Mouse (Mus musculus): ENCODE measurements around the gene Olfr1133. TPM values are rescaled to one million over a fixed set of nuclear protein-coding genes. Genes with fewer than 3 reads are reported as not detected.
"Not testable (repeated sequence)": the region's sequence is repeated elsewhere in the genome, so short reads cannot be mapped to it uniquely, and the experiment has no call there.

The Olfr1133 gene
- not detected for total RNA-seq (2021)
- long read RNA-seq, experiment 1 = 0 reads
- long read RNA-seq, experiment 2 = 0 reads

DNA sequence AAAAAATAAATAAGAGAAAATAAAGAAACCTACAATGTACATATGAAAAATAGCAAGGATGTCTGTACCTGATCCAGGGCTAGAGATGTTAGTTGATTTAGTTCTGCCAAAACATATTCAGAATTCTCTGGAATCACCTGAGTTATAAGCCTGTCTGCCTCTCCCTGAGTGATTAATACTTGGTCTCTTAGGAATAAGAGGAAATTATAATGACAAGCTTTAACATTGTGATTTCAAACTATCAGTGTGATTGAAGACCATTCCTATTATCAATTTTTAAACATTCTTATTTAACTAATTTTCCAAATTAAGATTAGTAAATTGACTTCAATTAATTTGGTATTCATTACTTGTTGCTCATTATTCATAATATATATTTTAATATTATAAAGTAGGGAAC is at the start of gene Olfr1133:
Gene Olfr1133 (minus strand): TSS at position 101 of the 400 bp plus-strand sequence.
- no peak for DNase-seq (ENCODE audit: low spot score in 2 of 2)

DNA sequence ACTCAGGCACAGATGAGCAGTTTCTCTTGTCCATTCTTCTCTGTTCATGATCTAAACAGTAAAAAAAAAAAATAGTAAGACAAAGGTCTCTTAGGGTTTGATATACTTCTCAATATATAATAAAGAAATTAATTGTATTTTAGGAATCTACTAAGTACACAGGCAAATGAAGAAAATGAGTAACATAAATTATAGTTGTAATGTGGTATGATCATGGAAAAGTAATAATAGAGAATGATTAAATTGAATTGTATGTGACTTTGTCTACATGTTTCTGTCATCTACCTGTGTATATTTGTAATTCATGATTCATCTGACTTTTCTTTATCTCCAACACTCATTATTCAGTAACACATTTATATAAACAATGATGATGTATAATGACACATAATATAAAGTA is 46.7 kb upstream of the Olfr1133 start, which contains the start of gene Olfr1136:
Gene Olfr1136 (minus strand): TSS at position 101 of the 400 bp plus-strand sequence.
- DNase-seq (ENCODE audit: low spot score in 2 of 2) = no peak

DNA sequence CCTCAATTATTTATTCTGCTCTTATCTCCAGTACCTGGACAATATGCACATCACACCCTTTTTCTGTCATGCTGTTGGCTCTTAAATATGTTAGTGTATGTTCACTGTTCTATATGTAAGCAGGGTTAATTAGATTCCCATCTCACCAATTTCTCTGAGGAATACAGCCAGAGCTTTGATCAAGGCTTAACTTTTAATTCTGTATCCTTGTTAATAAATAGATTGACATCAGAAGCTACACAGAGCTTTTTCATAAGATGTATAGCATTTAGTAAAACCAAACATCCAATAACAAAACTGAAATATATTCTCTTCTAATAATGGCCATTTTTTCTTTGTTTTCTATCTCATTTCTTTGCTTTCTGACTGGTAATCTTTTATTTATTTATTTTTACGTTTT is 26.4 kb upstream of the Olfr1133 start, which contains the start of gene Olfr1135:
Gene Olfr1135 (minus strand): TSS at position 101 of the 400 bp plus-strand sequence.
- DNase-seq (ENCODE audit: low spot score in 2 of 2) = no peak

- DNase-seq (ENCODE audit: low spot score in 2 of 2) = no peak
Measured at GRCm38 (mm10) chr2:87658360-87658759, 11.2 kb upstream of the Olfr1133 start, which contains the start of gene Olfr1134. Gene Olfr1134 (minus strand): TSS chr2:87658460.

DNA sequence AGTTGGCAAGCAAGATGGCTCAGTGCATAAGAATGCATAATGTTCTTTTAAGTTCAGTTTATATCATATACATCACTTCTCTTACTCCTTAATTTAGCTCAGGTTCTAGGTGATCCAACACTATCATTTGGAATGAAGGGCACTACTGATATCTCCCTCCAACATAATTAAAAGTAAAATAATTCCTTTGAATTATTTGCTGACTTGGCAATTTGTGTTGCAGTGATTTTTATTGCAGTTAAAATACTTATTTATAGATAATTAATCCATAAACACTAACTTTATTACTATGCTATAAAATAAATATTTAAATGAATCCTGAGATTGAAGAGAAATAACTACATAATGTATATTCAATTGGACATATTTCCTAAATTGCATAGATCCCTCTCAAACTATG is 4.7 kb downstream of the Olfr1133 start:
- no peak for DNase-seq (ENCODE audit: low spot score in 2 of 2)

DNA sequence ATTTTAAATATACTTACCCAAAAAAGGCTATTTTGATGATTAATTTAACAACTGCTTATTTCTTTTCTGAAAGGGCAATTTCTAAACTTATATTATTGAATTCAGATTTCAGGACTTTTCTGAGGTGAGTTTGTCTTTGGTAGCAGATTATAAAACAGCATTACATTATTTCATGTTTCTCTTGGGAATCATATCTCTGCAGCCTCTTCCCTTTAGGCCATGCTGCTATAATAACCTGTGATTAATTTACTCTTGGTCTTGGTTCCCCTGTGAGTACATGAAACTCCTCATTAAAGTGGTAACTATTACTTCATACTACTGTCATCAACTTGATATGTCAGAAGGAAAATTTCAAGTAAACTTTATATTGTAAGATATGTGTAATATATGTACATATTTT is 9.7 kb downstream of the Olfr1133 start, which contains the start of gene Olfr1132:
Gene Olfr1132 (minus strand): TSS at position 101 of the 400 bp plus-strand sequence.
- no peak for DNase-seq (ENCODE audit: low spot score in 2 of 2)

- DNase-seq (ENCODE audit: low spot score in 2 of 2) = no peak
Measured at GRCm38 (mm10) chr2:87626804-87627203, 20.4 kb downstream of the Olfr1133 start, which contains the start of gene Olfr1131. Gene Olfr1131 (plus strand): TSS chr2:87627104.

DNA sequence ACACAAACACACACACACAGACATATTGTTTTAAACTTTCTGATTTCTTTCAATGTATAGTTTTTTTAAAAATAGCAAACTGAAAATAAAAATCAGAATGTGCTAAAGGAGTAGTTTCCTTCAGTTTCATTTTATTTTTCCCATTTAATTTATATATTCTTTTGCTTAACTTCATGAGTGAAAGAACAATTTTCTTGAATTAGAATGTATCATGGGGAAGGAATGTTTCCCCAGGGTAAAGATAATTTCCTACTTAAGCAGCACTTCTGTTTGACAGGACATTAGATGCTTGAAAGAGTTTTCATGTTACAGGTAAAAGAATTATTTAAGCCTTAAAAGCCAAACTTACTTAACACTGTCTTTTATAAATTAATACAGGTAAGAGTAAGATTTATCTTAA is 41.3 kb downstream of the Olfr1133 start, which contains the start of gene Olfr1130:
Gene Olfr1130 (plus strand): TSS at position 301 of the 400 bp plus-strand sequence.
- DNase-seq (ENCODE audit: low spot score in 2 of 2) = not testable (repeated sequence)

Other genes starting within 250 kb of the Olfr1133 start
- gene Olfr1123, start 230.7 kb downstream of the Olfr1133 start, total RNA-seq (2021) = not detected
- gene Olfr1124, start 217.1 kb downstream of the Olfr1133 start, total RNA-seq (2021) = not detected
- not detected for gene Olfr1126, start 193.4 kb downstream of the Olfr1133 start, total RNA-seq (2021)
- not detected for gene Pramel7, start 150.3 kb downstream of the Olfr1133 start, total RNA-seq (2021)
- not detected for gene Pramel6, start 140.8 kb downstream of the Olfr1133 start, total RNA-seq (2021)
- gene Olfr153, start 115.6 kb downstream of the Olfr1133 start, total RNA-seq (2021) = not detected
- not detected for gene Olfr1128, start 101.8 kb downstream of the Olfr1133 start, total RNA-seq (2021)
- not detected for gene Olfr1129, start 73.5 kb downstream of the Olfr1133 start, total RNA-seq (2021)
- gene Olfr1130, start 41.2 kb downstream of the Olfr1133 start, total RNA-seq (2021) = not detected
- not detected for gene Olfr1131, start 20.3 kb downstream of the Olfr1133 start, total RNA-seq (2021)
- gene Olfr1132, start 9.8 kb downstream of the Olfr1133 start, total RNA-seq (2021) = not detected
- not detected for gene Olfr1134, start 11.1 kb upstream of the Olfr1133 start, total RNA-seq (2021)
- not detected for gene Olfr1135, start 26.3 kb upstream of the Olfr1133 start, total RNA-seq (2021)
- not detected for gene Olfr1136, start 46.6 kb upstream of the Olfr1133 start, total RNA-seq (2021)
- gene Olfr1137, start 65.8 kb upstream of the Olfr1133 start, total RNA-seq (2021) = not detected
- gene Olfr1138, start 92.6 kb upstream of the Olfr1133 start, total RNA-seq (2021) = not detected
- not detected for gene Olfr1140, start 96.4 kb upstream of the Olfr1133 start, total RNA-seq (2021)
- gene Olfr1141, start 106.6 kb upstream of the Olfr1133 start, total RNA-seq (2021) = not detected
- not detected for gene Olfr152, start 132.1 kb upstream of the Olfr1133 start, total RNA-seq (2021)
- gene Olfr1143, start 153.2 kb upstream of the Olfr1133 start, total RNA-seq (2021) = not detected
- not detected for gene Olfr1145, start 162.4 kb upstream of the Olfr1133 start, total RNA-seq (2021)
- gene Olfr1148, start 183.2 kb upstream of the Olfr1133 start, total RNA-seq (2021) = not detected
- gene Olfr1150-ps1, start 196.6 kb upstream of the Olfr1133 start, total RNA-seq (2021) = not detected
- gene Olfr1151, start 208.5 kb upstream of the Olfr1133 start, total RNA-seq (2021) = not detected
- gene Olfr1152, start 219.1 kb upstream of the Olfr1133 start, total RNA-seq (2021) = not detected
- gene Olfr1153, start 247.6 kb upstream of the Olfr1133 start, total RNA-seq (2021) = not detected

Data from adrenal gland, adult 18-20 months (tissue).